In genomic region chr15:85787482-85787881, GRCm38 (mm10) we compare ENCODE assay signal across 23 mouse cellular contexts. TPM values are rescaled to one million over a fixed set of nuclear protein-coding genes. Genes with fewer than 3 reads are reported as not detected.
DNase-seq lines count a peak whose midpoint lies in the region; ATAC-seq and TF ChIP-seq lines count a peak whose summit lies in the region.
"Had no signal": no experiment of that assay in that cellular context is flagged by ENCODE, and none has a peak within 500 bp of the region (broad histone marks: within the 10 kb centered on the region; RNA-seq: fewer than 3 reads in every experiment).

No protein-coding gene starts in this region.

- peaks cover 6% of the 10 kb centered on the region for H3K4me1 ChIP-seq in brown adipose tissue, adult 24 weeks (ENCODE audit: control insufficient read depth, insufficient read depth, insufficient read length, low read length)
- H3K4me1 ChIP-seq in liver, embryonic 14.5 days (replicated peaks; ENCODE audit: control insufficient read depth in 2 of 2, insufficient read depth in 2 of 2, low read length in 1 of 2), result no peaks in the 10 kb centered on the region
- H3K4me1 ChIP-seq in stomach, embryonic 15.5 days, result no peaks in the 10 kb centered on the region
- H3K4me1 ChIP-seq: embryonic facial prominence, embryonic 13.5 days; forebrain, embryonic 12.5 days; hindbrain, embryonic 12.5 days had no signal

- H3K4me2 ChIP-seq in liver, embryonic 14.5 days (ENCODE audit: low read depth), result no peak overlapping the region
- H3K4me2 ChIP-seq in stomach, embryonic 15.5 days, result no peak overlapping the region
- H3K4me2 ChIP-seq: embryonic facial prominence, embryonic 13.5 days; forebrain, embryonic 12.5 days; heart, embryonic 12.5 days; hindbrain, embryonic 12.5 days had no signal

- no peaks in the 10 kb centered on the region for H3K9me3 ChIP-seq in liver, embryonic 14.5 days (ENCODE audit: control insufficient read depth, low read length)
- no peaks in the 10 kb centered on the region for H3K9me3 ChIP-seq in stomach, embryonic 15.5 days
- H3K9me3 ChIP-seq: embryonic facial prominence, embryonic 13.5 days; forebrain, embryonic 12.5 days; G1E; hindbrain, embryonic 12.5 days had no signal

- H3K9ac ChIP-seq in liver, embryonic 14.5 days (replicated peaks), result no peak overlapping the region
- H3K9ac ChIP-seq in stomach, embryonic 15.5 days, result no peak overlapping the region
- H3K9ac ChIP-seq: embryonic facial prominence, embryonic 13.5 days; forebrain, embryonic 12.5 days; heart, embryonic 12.5 days; hindbrain, embryonic 12.5 days had no signal

- H3K36me3 ChIP-seq in liver, embryonic 14.5 days (replicated peaks; ENCODE audit: control insufficient read depth, insufficient read depth, low read depth), result no peaks in the 10 kb centered on the region
- no peaks in the 10 kb centered on the region for H3K36me3 ChIP-seq in stomach, embryonic 15.5 days
- H3K36me3 ChIP-seq: embryonic facial prominence, embryonic 13.5 days; forebrain, embryonic 12.5 days; G1E; heart, embryonic 12.5 days; hindbrain, embryonic 12.5 days had no signal

- DNase-seq in heart, adult 11 months, result peak; percentile 80
- no peak for DNase-seq in heart, postnatal 14 days
- peak in 1 of 3 experiments; percentile 13 for DNase-seq in liver, embryonic 14.5 days (ENCODE audit: low read depth in 3 of 3, low spot score in 3 of 3)
- no peak for DNase-seq in layer of hippocampus, postnatal 25 days (ENCODE audit: extremely low spot score in 1 of 2, low spot score in 1 of 2)
- DNase-seq in left cerebral cortex, adult 2 months (ENCODE audit: extremely low spot score in 1 of 2, low spot score in 2 of 2), result no peak
- DNase-seq: adrenal gland, postnatal 10 days; B cell, adult 2 months; cerebellum, adult 18-20 months; cerebellum, adult 9-11 months; cerebellum, postnatal 36 days; gastrocnemius, postnatal 10 days; heart, adult 2 months; heart, postnatal 4 days had no signal

- intact Hi-C loops in heart, postnatal 14 days (cut with DNase I), result no loop called here
- intact Hi-C loops in left cerebral cortex, adult 2 months (cut with DNase I), result no loop called here

- no peak overlapping the region for H3K4me3 ChIP-seq in brown adipose tissue, adult 24 weeks (ENCODE audit: insufficient read depth, low read depth, low read length)
- no peak overlapping the region for H3K4me3 ChIP-seq in liver, embryonic 14.5 days (ENCODE audit: insufficient read depth in 1 of 2, low read depth in 2 of 2, low read length in 2 of 2)
- H3K4me3 ChIP-seq in stomach, embryonic 15.5 days (replicated peaks), result no peak overlapping the region
- no peak overlapping the region for H3K4me3 ChIP-seq in left cerebral cortex, adult 2 months
- H3K4me3 ChIP-seq: embryonic facial prominence, embryonic 13.5 days; forebrain, embryonic 12.5 days; heart, adult 2 months; heart, embryonic 12.5 days; hindbrain, embryonic 12.5 days had no signal

- WGBS in liver, embryonic 14.5 days (ENCODE audit: insufficient replicate concordance), result 68% methylated on average over 6 of the region's 6 CpGs
- 83% methylated on average over 6 of the region's 6 CpGs for WGBS in stomach, embryonic 15.5 days

- H3K27ac ChIP-seq in brown adipose tissue, adult 24 weeks (replicated peaks; ENCODE audit: low read depth, low read length), result peak overlapping the region; percentile 62
- no peak overlapping the region for H3K27ac ChIP-seq in liver, embryonic 14.5 days
- H3K27ac ChIP-seq in stomach, embryonic 15.5 days, result no peak overlapping the region
- H3K27ac ChIP-seq in left cerebral cortex, adult 2 months, result no peak overlapping the region
- H3K27ac ChIP-seq: embryonic facial prominence, embryonic 13.5 days; forebrain, embryonic 12.5 days; heart, adult 2 months; hindbrain, embryonic 12.5 days had no signal

- H3K27me3 ChIP-seq in liver, embryonic 14.5 days (ENCODE audit: control insufficient read depth, insufficient read depth, low read length), result no peaks in the 10 kb centered on the region
- H3K27me3 ChIP-seq in stomach, embryonic 15.5 days (replicated peaks), result no peaks in the 10 kb centered on the region
- H3K27me3 ChIP-seq: embryonic facial prominence, embryonic 13.5 days; heart, embryonic 12.5 days; hindbrain, embryonic 12.5 days had no signal

- peak; percentile 59; the same call in 1 of the 2 replicates for ATAC-seq in liver, embryonic 14.5 days (ENCODE audit: insufficient read depth)
- peak; percentile 58; the same call in 1 of the 2 replicates for ATAC-seq in stomach, embryonic 15.5 days (ENCODE audit: insufficient read depth, low FRiP score, low read depth)
- no peak for ATAC-seq in megakaryocyte progenitor cell, adult 5-6 weeks (replicated peaks; ENCODE audit: poor library complexity)
- ATAC-seq: CD4-positive, CD25-positive, alpha-beta regulatory T cell, adult 4 months; forebrain, embryonic 16.5 days had no signal

- no peak for TF ChIP-seq CTCF in liver, embryonic 14.5 days (IDR thresholded peaks at IDR 0.05; ENCODE audit: low read depth)
- TF ChIP-seq CTCF in left cerebral cortex, adult 2 months (IDR thresholded peaks at IDR 0.05), result no peak

- TF ChIP-seq EP300 in liver, embryonic 14.5 days (IDR thresholded peaks at IDR 0.05; ENCODE audit: low read depth), result no peak

RNA-seq across cellular contexts. Expression of gene Cdpf1, which starts 24.0 kb away (rescaled TPM):
- 10 to 100 TPM; 31.0 to 33.8 TPM for total RNA-seq in heart, postnatal 14 days (2021)
- polyA plus RNA-seq in brown adipose tissue, adult 24 weeks (2012; ENCODE audit: insufficient read depth, insufficient read length, missing spikeins), result 27.8 and 29.8 TPM in 2 replicates
- 15.7 and 19.7 TPM in 2 replicates for polyA plus RNA-seq in liver, embryonic 14.5 days (2012; rRNA removed)
- 23.7 and 26.2 TPM in 2 replicates for polyA plus RNA-seq in liver, embryonic 14.5 days (2014; fragmentation: Nextera tagmentation; extraction: Ambion mirVana)
- 41.1 and 42.7 TPM in 2 replicates for polyA plus RNA-seq in stomach, embryonic 15.5 days (2015; fragmentation: Nextera tagmentation; extraction: Ambion mirVana)
- total RNA-seq in layer of hippocampus, postnatal 25 days (2021), result 10 to 100 TPM; 22.6 to 23.7 TPM
- 10 to 100 TPM; 21.1 to 21.3 TPM for total RNA-seq in left cerebral cortex, adult 2 months (2021)
- total RNA-seq in megakaryocyte progenitor cell, adult 5-6 weeks (2015), result 10.9 and 17.1 TPM in 2 replicates
- 15.2 and 15.5 TPM in 2 replicates for total RNA-seq in megakaryocyte progenitor cell, adult 5-6 weeks (2017)

RNA-seq across cellular contexts. Expression of gene Pkdrej, which starts 34.1 kb away (rescaled TPM):
- total RNA-seq in heart, postnatal 14 days (2021), result 1 to 10 TPM; 2.0 to 2.1 TPM
- 0.28 TPM in 1 of 2 replicates, not detected in the other for polyA plus RNA-seq in brown adipose tissue, adult 24 weeks (2012; ENCODE audit: insufficient read depth, insufficient read length, missing spikeins)
- 0.08 and 0.10 TPM in 2 replicates for polyA plus RNA-seq in liver, embryonic 14.5 days (2012; rRNA removed)
- 0.13 and 0.14 TPM in 2 replicates for polyA plus RNA-seq in liver, embryonic 14.5 days (2014; fragmentation: Nextera tagmentation; extraction: Ambion mirVana)
- 0.18 and 0.21 TPM in 2 replicates for polyA plus RNA-seq in stomach, embryonic 15.5 days (2015; fragmentation: Nextera tagmentation; extraction: Ambion mirVana)
- total RNA-seq in layer of hippocampus, postnatal 25 days (2021), result under 1 TPM; 0.52 to 0.54 TPM
- total RNA-seq in left cerebral cortex, adult 2 months (2021), result 1 to 10 TPM in 1 of 2 experiments, under 1 TPM in 1; 0.82 to 1.2 TPM
- total RNA-seq in megakaryocyte progenitor cell, adult 5-6 weeks (2015), result 0.05 TPM in 2 replicates
- total RNA-seq in megakaryocyte progenitor cell, adult 5-6 weeks (2017), result 0.07 TPM in 1 of 2 replicates, not detected in the other
- polyA plus RNA-seq: CD4-positive, CD25-positive, alpha-beta regulatory T cell, adult 4 months; G1E; hindbrain, embryonic 12.5 days had no signal

RNA-seq across cellular contexts. Expression of gene Ttc38, which starts 44.6 kb away (rescaled TPM):
- 10 to 100 TPM; 12.4 to 13.3 TPM for total RNA-seq in heart, postnatal 14 days (2021)
- 24.6 and 30.6 TPM in 2 replicates for polyA plus RNA-seq in brown adipose tissue, adult 24 weeks (2012; ENCODE audit: insufficient read depth, insufficient read length, missing spikeins)
- polyA plus RNA-seq in liver, embryonic 14.5 days (2012; rRNA removed), result 3.8 and 4.0 TPM in 2 replicates
- 4.5 and 7.0 TPM in 2 replicates for polyA plus RNA-seq in liver, embryonic 14.5 days (2014; fragmentation: Nextera tagmentation; extraction: Ambion mirVana)
- 8.3 and 9.1 TPM in 2 replicates for polyA plus RNA-seq in stomach, embryonic 15.5 days (2015; fragmentation: Nextera tagmentation; extraction: Ambion mirVana)
- total RNA-seq in layer of hippocampus, postnatal 25 days (2021), result 1 to 10 TPM; 4.4 to 7.3 TPM
- 1 to 10 TPM; 5.0 to 5.2 TPM for total RNA-seq in left cerebral cortex, adult 2 months (2021)
- total RNA-seq in megakaryocyte progenitor cell, adult 5-6 weeks (2015), result 1.9 and 2.4 TPM in 2 replicates
- 2.4 and 3.3 TPM in 2 replicates for total RNA-seq in megakaryocyte progenitor cell, adult 5-6 weeks (2017)

RNA-seq across cellular contexts. Expression of gene Ppara, which starts 52.7 kb away (rescaled TPM):
- total RNA-seq in heart, postnatal 14 days (2021), result 10 to 100 TPM; 50.7 to 60.1 TPM
- polyA plus RNA-seq in brown adipose tissue, adult 24 weeks (2012; ENCODE audit: insufficient read depth, insufficient read length, missing spikeins), result 53.5 and 108 TPM in 2 replicates
- polyA plus RNA-seq in liver, embryonic 14.5 days (2012; rRNA removed), result 1.3 and 4.4 TPM in 2 replicates
- 6.9 and 8.0 TPM in 2 replicates for polyA plus RNA-seq in liver, embryonic 14.5 days (2014; fragmentation: Nextera tagmentation; extraction: Ambion mirVana)
- polyA plus RNA-seq in stomach, embryonic 15.5 days (2015; fragmentation: Nextera tagmentation; extraction: Ambion mirVana), result 8.7 and 9.6 TPM in 2 replicates
- 1 to 10 TPM; 3.1 to 3.3 TPM for total RNA-seq in layer of hippocampus, postnatal 25 days (2021)
- 1 to 10 TPM; 3.6 TPM for total RNA-seq in left cerebral cortex, adult 2 months (2021)
- not detected in 2 replicates for total RNA-seq in megakaryocyte progenitor cell, adult 5-6 weeks (2015)
- not detected in 2 replicates for total RNA-seq in megakaryocyte progenitor cell, adult 5-6 weeks (2017)
- polyA plus RNA-seq: G1E had no signal
